Mouse (Mus musculus): Measurements from ENCODE around the gene Gm20671. TPM values are rescaled to one million over a fixed set of nuclear protein-coding genes. Genes with fewer than 3 reads are reported as not detected.
"Not testable (repeated sequence)": the region's sequence is repeated elsewhere in the genome, so short reads cannot be mapped to it uniquely, and the experiment has no call there.

Gene Gm20671
- polyA plus RNA-seq, 1 experiment from 2014 or later, result not detected

DNA sequence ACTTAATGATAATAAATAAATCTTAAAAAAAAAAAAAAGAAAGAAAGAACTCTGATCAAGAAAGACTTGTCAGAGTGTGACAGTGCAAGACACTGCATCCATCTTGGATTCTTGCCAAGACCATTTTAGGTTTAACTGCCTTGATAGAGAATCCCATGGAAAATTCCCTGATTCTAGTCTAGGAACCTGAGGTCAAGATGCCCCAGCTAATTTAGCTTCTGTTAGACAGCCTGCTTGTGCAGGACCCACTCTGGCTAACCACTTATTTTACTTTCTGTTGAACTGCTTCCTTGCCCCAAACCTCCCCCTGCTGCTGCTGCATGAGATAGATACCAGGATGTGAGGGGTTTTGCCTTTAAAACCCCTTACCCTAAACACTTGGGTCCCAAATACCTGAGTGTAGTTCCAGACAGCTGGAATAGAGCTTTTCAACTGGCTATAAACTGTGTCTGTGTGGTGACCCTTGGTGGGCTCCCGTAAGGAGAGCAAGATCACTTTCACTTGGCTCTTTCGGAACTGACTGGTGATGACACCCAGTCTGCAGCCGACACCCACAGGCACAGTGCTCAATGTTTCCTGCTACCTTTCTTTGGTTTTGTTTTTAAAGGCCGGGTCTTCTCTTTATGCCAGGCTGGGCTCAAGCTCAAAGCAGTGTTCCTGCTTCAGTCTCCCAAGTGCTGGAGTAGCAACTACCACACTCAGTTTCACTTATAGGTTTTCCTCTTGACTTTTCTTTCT lies 59.1 kb downstream of the Gm20671 start:
- 86% methylated on average over 4 of the region's 4 CpGs for WGBS (ENCODE audit: insufficient replicate concordance)
- no peaks in the 10 kb centered on the region; the same call in 1 of the 2 replicates for H3K36me3 ChIP-seq (ENCODE audit: control insufficient read depth, insufficient read depth, low read length)

DNA sequence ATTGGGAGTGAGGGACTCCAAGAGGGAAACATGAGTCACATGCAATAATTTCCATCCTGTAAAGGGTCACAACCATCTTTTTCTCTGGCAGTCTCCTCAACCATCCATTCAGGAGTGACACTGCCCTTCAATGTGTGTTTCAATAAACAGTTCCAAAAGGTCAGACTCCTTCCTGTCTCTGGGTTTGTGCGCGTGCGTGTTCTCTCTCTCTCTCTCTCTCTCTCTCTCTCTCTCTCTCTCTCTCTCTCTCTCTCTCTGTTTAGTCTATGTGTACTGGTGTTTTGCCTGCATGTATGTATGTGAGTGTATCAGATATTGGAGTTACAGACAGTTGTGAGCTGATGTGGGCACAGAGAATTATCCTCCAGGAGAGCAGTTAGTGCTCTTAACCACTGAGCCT lies 59.9 kb downstream of the Gm20671 start:
- Histone ChIP-seq H3K27ac (ENCODE audit: low read depth, low read length) (no peak overlapping the region), H3K4me1 (ENCODE audit: control insufficient read depth, insufficient read depth, low read length) (no peaks in the 10 kb centered on the region), H3K9ac (ENCODE audit: low read depth, low read length) (no peak overlapping the region), H3K4me3 (ENCODE audit: low read depth, low read length) (no peak overlapping the region), H3K27me3 (ENCODE audit: control insufficient read depth, insufficient read depth, low read length) (no peaks in the 10 kb centered on the region), H3K4me2 (no peak overlapping the region), H3K36me3 (ENCODE audit: control insufficient read depth, insufficient read depth, low read length) (no peaks in the 10 kb centered on the region; the same call in 1 of the 2 replicates), H3K9me3 (replicated peaks; ENCODE audit: control insufficient read depth, low read length) (no peaks in the 10 kb centered on the region)
- ATAC-seq (replicated peaks; ENCODE audit: insufficient number of reproducible peaks, low FRiP score, low TSS enrichment), result no peak
- WGBS (ENCODE audit: insufficient replicate concordance), result 79% methylated on average over 3 of the region's 3 CpGs

More for the DNA sequence above, 59.1 kb downstream of the Gm20671 start:
- no peak for ATAC-seq (replicated peaks; ENCODE audit: insufficient number of reproducible peaks, low FRiP score, low TSS enrichment)
- no peak overlapping the region for H3K4me3 ChIP-seq (ENCODE audit: low read depth, low read length)
- no peaks in the 10 kb centered on the region for H3K9me3 ChIP-seq (replicated peaks; ENCODE audit: control insufficient read depth, low read length)
- no peak overlapping the region for H3K9ac ChIP-seq (ENCODE audit: low read depth, low read length)
- no peaks in the 10 kb centered on the region for H3K4me1 ChIP-seq (ENCODE audit: control insufficient read depth, insufficient read depth, low read length)
- H3K27me3 ChIP-seq (ENCODE audit: control insufficient read depth, insufficient read depth, low read length), result no peaks in the 10 kb centered on the region
- H3K4me2 ChIP-seq, result no peak overlapping the region
- no peak overlapping the region for H3K27ac ChIP-seq (ENCODE audit: low read depth, low read length)

DNA sequence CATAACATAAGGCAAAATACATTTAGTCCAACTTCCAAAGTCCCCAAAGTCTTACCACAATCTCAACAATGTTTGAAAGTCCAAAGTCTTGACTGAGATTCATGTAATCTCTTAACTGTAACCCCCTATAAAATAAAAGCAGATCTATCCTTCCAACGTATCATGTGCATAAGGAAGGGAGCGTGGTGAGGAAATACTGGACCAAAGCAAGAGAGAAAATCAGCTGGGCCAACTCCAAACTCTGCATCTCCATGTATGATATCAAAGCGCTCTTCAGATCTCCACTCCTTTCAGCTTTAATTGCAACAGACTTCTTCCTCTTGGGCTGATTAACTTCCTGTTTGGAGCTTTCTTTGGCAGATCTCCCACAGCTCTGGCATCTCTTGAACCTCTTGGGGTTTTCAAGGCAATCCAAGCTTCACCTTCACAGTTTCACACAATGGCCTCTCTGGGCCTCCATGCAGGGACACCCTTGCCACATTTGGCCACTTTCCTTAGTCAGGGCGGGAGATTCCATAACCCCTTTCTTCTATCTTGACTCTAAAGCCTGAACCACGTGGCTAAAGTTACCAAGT lies 65.3 kb downstream of the Gm20671 start:
- Histone ChIP-seq H3K27me3 (ENCODE audit: control insufficient read depth, insufficient read depth, low read length) (no peaks in the 10 kb centered on the region), H3K9ac (ENCODE audit: low read depth, low read length) (no peak overlapping the region), H3K9me3 (replicated peaks; ENCODE audit: control insufficient read depth, low read length) (no peaks in the 10 kb centered on the region), H3K4me1 (ENCODE audit: control insufficient read depth, insufficient read depth, low read length) (no peaks in the 10 kb centered on the region), H3K4me2 (no peak overlapping the region), H3K36me3 (ENCODE audit: control insufficient read depth, insufficient read depth, low read length) (no peaks in the 10 kb centered on the region), H3K4me3 (ENCODE audit: low read depth, low read length) (no peak overlapping the region), H3K27ac (ENCODE audit: low read depth, low read length) (no peak overlapping the region)
- 73% methylated on average over 5 of the region's 5 CpGs for WGBS (ENCODE audit: insufficient replicate concordance)
- no peak for ATAC-seq (replicated peaks; ENCODE audit: insufficient number of reproducible peaks, low FRiP score, low TSS enrichment)

DNA sequence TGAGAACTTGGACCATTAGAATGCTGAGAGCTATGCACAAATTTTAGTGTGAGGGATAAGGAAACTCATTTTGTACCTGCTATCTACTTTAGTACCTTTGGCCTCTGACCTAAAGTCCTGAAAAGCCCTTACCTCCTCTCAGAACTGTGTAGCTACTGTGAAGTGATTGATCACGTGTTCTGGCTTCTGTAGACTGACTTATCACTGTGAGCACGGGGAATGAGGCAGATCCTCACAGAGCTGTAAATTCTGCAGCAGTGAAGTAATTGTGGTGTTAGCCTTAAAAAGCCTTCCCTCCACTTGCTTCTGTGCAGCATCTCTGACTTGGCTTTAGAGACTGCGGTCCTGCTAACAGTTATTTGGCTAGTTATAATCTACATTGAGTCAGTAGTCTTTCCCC lies 66.1 kb downstream of the Gm20671 start:
- no peak overlapping the region for H3K9ac ChIP-seq (ENCODE audit: low read depth, low read length)
- H3K36me3 ChIP-seq (ENCODE audit: control insufficient read depth, insufficient read depth, low read length), result no peaks in the 10 kb centered on the region
- no peaks in the 10 kb centered on the region for H3K4me1 ChIP-seq (ENCODE audit: control insufficient read depth, insufficient read depth, low read length)
- no peak overlapping the region for H3K27ac ChIP-seq (ENCODE audit: low read depth, low read length)
- 54% methylated on average over 3 of the region's 3 CpGs for WGBS (ENCODE audit: insufficient replicate concordance)
- no peak overlapping the region for H3K4me3 ChIP-seq (ENCODE audit: low read depth, low read length)
- ATAC-seq (replicated peaks; ENCODE audit: insufficient number of reproducible peaks, low FRiP score, low TSS enrichment), result no peak
- no peak overlapping the region for H3K4me2 ChIP-seq
- no peaks in the 10 kb centered on the region for H3K9me3 ChIP-seq (replicated peaks; ENCODE audit: control insufficient read depth, low read length)
- no peaks in the 10 kb centered on the region for H3K27me3 ChIP-seq (ENCODE audit: control insufficient read depth, insufficient read depth, low read length)

DNA sequence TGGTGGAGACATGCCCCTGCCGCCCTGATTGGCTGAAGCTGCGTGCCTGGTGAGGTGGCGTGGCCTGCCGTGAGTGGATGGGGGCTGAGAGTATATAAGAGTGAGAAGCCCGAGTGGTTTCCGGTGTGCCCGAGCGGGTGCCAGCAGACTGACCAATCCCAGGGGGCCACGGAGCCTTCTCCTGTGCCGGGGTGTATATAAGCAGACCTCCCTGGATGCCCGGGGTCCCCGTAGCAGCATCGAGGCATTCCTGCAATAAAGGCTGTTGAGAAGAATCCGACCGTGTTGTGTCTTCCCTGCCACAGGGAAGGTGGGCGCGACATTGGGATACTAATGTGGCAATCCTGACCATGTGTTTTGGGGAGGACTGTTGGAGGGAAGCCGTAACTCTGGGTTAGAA lies 66.6 kb downstream of the Gm20671 start:
- not testable (repeated sequence) for ATAC-seq (replicated peaks; ENCODE audit: insufficient number of reproducible peaks, low FRiP score, low TSS enrichment); H3K27ac ChIP-seq (ENCODE audit: low read depth, low read length); H3K9ac ChIP-seq (ENCODE audit: low read depth, low read length); H3K4me3 ChIP-seq (ENCODE audit: low read depth, low read length); H3K36me3 ChIP-seq (ENCODE audit: control insufficient read depth, insufficient read depth, low read length); H3K9me3 ChIP-seq (replicated peaks; ENCODE audit: control insufficient read depth, low read length); H3K4me1 ChIP-seq (ENCODE audit: control insufficient read depth, insufficient read depth, low read length); H3K4me2 ChIP-seq; H3K27me3 ChIP-seq (ENCODE audit: control insufficient read depth, insufficient read depth, low read length)
- WGBS (ENCODE audit: insufficient replicate concordance), result 93% methylated on average over 18 of the region's 18 CpGs

DNA sequence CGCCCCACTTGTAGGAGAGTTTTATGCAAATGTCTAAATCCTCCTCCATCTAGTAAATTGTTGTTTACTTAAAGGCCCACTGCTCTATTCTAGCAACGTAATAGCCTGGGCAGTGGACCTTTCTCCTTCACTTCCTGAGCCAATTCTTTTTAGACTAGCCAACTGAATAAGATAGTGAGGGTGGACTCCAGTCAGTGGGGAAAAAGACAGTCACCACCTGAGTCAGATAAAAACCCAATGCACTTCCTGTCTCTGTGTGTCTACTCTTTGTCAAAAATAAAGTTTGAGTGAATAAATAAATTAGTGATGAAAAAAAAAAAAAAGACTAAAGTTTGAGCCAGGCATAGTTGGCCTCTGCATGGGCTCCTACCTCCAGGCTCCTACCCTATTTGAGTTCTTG lies 67.2 kb downstream of the Gm20671 start:
- H3K4me3 ChIP-seq (ENCODE audit: low read depth, low read length), result no peak overlapping the region
- H3K36me3 ChIP-seq (ENCODE audit: control insufficient read depth, insufficient read depth, low read length), result no peaks in the 10 kb centered on the region
- no peak overlapping the region for H3K4me2 ChIP-seq
- 84% methylated on average over 2 of the region's 2 CpGs for WGBS (ENCODE audit: insufficient replicate concordance)
- H3K9ac ChIP-seq (ENCODE audit: low read depth, low read length), result no peak overlapping the region
- H3K4me1 ChIP-seq (ENCODE audit: control insufficient read depth, insufficient read depth, low read length), result no peaks in the 10 kb centered on the region
- ATAC-seq (replicated peaks; ENCODE audit: insufficient number of reproducible peaks, low FRiP score, low TSS enrichment), result no peak
- no peaks in the 10 kb centered on the region for H3K9me3 ChIP-seq (replicated peaks; ENCODE audit: control insufficient read depth, low read length)
- H3K27ac ChIP-seq (ENCODE audit: low read depth, low read length), result no peak overlapping the region
- H3K27me3 ChIP-seq (ENCODE audit: control insufficient read depth, insufficient read depth, low read length), result no peaks in the 10 kb centered on the region

DNA sequence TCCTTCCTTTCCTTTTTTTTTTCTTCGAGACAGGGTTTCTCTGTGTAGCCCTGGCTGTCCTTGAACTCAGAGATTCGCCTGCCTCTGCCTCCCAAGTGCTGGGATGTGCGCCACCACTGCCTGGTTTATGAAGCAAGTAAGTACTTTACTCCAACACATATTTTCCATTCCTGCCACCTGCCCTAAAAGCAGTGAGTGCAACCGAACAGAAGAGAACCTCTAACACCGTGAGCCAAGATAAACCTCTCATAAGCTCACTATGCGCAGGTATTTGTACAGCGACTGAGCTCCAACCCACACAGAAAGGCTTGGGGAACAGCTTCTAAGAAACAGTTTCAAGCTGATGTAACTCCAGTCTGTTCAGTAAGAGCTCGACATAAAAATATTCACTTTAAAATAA lies 70.8 kb downstream of the Gm20671 start:
- H3K36me3 ChIP-seq (ENCODE audit: control insufficient read depth, insufficient read depth, low read length), result no peaks in the 10 kb centered on the region
- H3K4me3 ChIP-seq (ENCODE audit: low read depth, low read length), result no peak overlapping the region
- H3K9me3 ChIP-seq (replicated peaks; ENCODE audit: control insufficient read depth, low read length), result no peaks in the 10 kb centered on the region
- H3K4me2 ChIP-seq, result no peak overlapping the region
- 93% methylated on average over 8 of the region's 8 CpGs for WGBS (ENCODE audit: insufficient replicate concordance)
- no peak overlapping the region for H3K9ac ChIP-seq (ENCODE audit: low read depth, low read length)
- H3K27me3 ChIP-seq (ENCODE audit: control insufficient read depth, insufficient read depth, low read length), result no peaks in the 10 kb centered on the region
- no peaks in the 10 kb centered on the region for H3K4me1 ChIP-seq (ENCODE audit: control insufficient read depth, insufficient read depth, low read length)
- no peak overlapping the region for H3K27ac ChIP-seq (ENCODE audit: low read depth, low read length)
- no peak for ATAC-seq (replicated peaks; ENCODE audit: insufficient number of reproducible peaks, low FRiP score, low TSS enrichment)

DNA sequence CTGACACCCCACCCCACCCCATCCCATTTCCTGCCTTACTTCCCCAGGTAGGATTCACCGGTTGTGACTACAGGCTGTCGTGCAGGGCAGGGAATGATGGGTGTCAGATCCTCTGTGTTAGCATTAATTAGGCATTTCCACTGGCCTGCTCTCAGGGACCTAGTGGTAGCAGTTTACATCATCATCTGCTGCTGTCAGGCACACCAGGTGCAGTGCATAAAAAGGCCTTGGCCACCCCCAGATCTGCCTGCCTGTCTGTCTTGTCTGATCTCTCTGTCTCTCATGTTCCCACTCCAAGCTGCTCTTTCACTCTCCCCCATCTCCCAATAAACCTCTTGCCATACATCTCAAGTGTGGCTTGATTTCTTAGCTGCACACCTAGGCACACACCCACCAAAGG lies 75.2 kb downstream of the Gm20671 start:
- Histone ChIP-seq H3K4me3 (ENCODE audit: low read depth, low read length) (no peak overlapping the region), H3K9me3 (replicated peaks; ENCODE audit: control insufficient read depth, low read length) (no peaks in the 10 kb centered on the region), H3K4me1 (ENCODE audit: control insufficient read depth, insufficient read depth, low read length) (peaks cover 5% of the 10 kb centered on the region), H3K27me3 (ENCODE audit: control insufficient read depth, insufficient read depth, low read length) (no peaks in the 10 kb centered on the region), H3K9ac (ENCODE audit: low read depth, low read length) (no peak overlapping the region), H3K27ac (ENCODE audit: low read depth, low read length) (no peak overlapping the region), H3K4me2 (no peak overlapping the region), H3K36me3 (ENCODE audit: control insufficient read depth, insufficient read depth, low read length) (no peaks in the 10 kb centered on the region)
- ATAC-seq (replicated peaks; ENCODE audit: insufficient number of reproducible peaks, low FRiP score, low TSS enrichment), result no peak
- 66% methylated on average over 2 of the region's 2 CpGs for WGBS (ENCODE audit: insufficient replicate concordance)

DNA sequence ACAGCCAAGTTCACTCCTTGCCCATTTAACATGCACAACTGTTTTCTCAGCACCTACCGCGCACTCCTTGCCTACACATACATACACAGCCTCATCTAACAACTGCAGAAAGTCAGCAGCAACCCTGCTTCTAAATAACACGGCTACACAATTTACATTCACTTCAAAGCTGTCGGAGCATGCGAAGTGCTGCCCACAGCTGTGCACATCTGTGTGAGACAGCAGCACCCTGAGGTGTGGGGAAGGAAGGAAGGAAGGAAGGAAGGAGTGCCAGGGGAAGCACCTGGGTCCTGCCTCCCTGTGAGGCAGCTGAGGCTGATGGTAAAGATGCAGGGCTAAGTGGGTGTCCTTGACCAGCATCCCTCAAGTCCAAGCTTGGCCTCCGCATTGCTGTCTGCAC lies 78.0 kb downstream of the Gm20671 start:
- Histone ChIP-seq H3K9me3 (replicated peaks; ENCODE audit: control insufficient read depth, low read length) (no peaks in the 10 kb centered on the region), H3K27ac (ENCODE audit: low read depth, low read length) (no peak overlapping the region), H3K27me3 (ENCODE audit: control insufficient read depth, insufficient read depth, low read length) (no peaks in the 10 kb centered on the region), H3K4me3 (ENCODE audit: low read depth, low read length) (no peak overlapping the region), H3K9ac (ENCODE audit: low read depth, low read length) (no peak overlapping the region), H3K4me1 (ENCODE audit: control insufficient read depth, insufficient read depth, low read length) (peaks cover 17% of the 10 kb centered on the region), H3K4me2 (no peak overlapping the region), H3K36me3 (ENCODE audit: control insufficient read depth, insufficient read depth, low read length) (no peaks in the 10 kb centered on the region)
- ATAC-seq (replicated peaks; ENCODE audit: insufficient number of reproducible peaks, low FRiP score, low TSS enrichment), result no peak
- WGBS (ENCODE audit: insufficient replicate concordance), result 90% methylated on average over 6 of the region's 6 CpGs
